Mouse (Mus musculus): Measurements from ENCODE around the gene Calml4. TPM values are rescaled to one million over a fixed set of nuclear protein-coding genes. Genes with fewer than 3 reads are reported as not detected.

Calml4 gene
- total and polyA plus RNA-seq, 3 experiments = 0.11 to 0.15 TPM; not detected in 1

GRCm38 (mm10) chr9:62876966-62877616 lies 19.2 kb downstream of the Calml4 start:
- DNase-seq (ENCODE audit: low spot score) = no peak
- Histone ChIP-seq H3K4me1 (ENCODE audit: insufficient read depth, low read depth, low read length) (peaks cover 3% of the 10 kb centered on the region; the same call in 1 of the 2 replicates), H3K27me3 (ENCODE audit: insufficient read depth, low read length) (peaks cover 5% of the 10 kb centered on the region; the same call in 1 of the 2 replicates), H3K9me3 (replicated peaks) (no peaks in the 10 kb centered on the region), H3K4me3 (ENCODE audit: low read depth, low read length) (no peak overlapping the region), H3K36me3 (replicated peaks) (peaks cover 34% of the 10 kb centered on the region)
- no peak for TF ChIP-seq TAL1 (conservative IDR thresholded peaks at IDR 0.05; ENCODE audit: low read depth, low read length)
- no peak for TF ChIP-seq GATA1 (IDR thresholded peaks at IDR 0.05; ENCODE audit: borderline replicate concordance, low read length)
- no peak for TF ChIP-seq POLR2AphosphoS5 (IDR thresholded peaks at IDR 0.05; ENCODE audit: insufficient replicate concordance, low read depth, low read length)
- no peak for TF ChIP-seq GATA2 (IDR thresholded peaks at IDR 0.05; ENCODE audit: borderline replicate concordance, low read depth, low read length)
- TF ChIP-seq CTCF (IDR thresholded peaks at IDR 0.05; ENCODE audit: low read depth, low read length) = no peak
- no peak for ATAC-seq (ENCODE audit: extremely low read depth, insufficient number of reproducible peaks, low FRiP score, poor library complexity, severe bottlenecking)

GRCm38 (mm10) chr9:62877825-62878224 lies 19.9 kb downstream of the Calml4 start:
- no peak for TF ChIP-seq POLR2AphosphoS5 (IDR thresholded peaks at IDR 0.05; ENCODE audit: insufficient replicate concordance, low read depth, low read length)
- TF ChIP-seq GATA1 (IDR thresholded peaks at IDR 0.05; ENCODE audit: borderline replicate concordance, low read length) = no peak
- TF ChIP-seq GATA2 (IDR thresholded peaks at IDR 0.05; ENCODE audit: borderline replicate concordance, low read depth, low read length) = no peak
- TF ChIP-seq CTCF (IDR thresholded peaks at IDR 0.05; ENCODE audit: low read depth, low read length) = no peak
- TF ChIP-seq TAL1 (conservative IDR thresholded peaks at IDR 0.05; ENCODE audit: low read depth, low read length) = no peak
- Histone ChIP-seq H3K36me3 (replicated peaks) (peaks cover 41% of the 10 kb centered on the region), H3K4me1 (ENCODE audit: insufficient read depth, low read depth, low read length) (peaks cover 3% of the 10 kb centered on the region; the same call in 1 of the 2 replicates), H3K4me3 (ENCODE audit: low read depth, low read length) (no peak overlapping the region), H3K27me3 (ENCODE audit: insufficient read depth, low read length) (0 out of 2 replicates have a peak, but pooled peaks cover 4% of the 10 kb centered on the region), H3K9me3 (replicated peaks) (no peaks in the 10 kb centered on the region)
- no peak for ATAC-seq (ENCODE audit: extremely low read depth, insufficient number of reproducible peaks, low FRiP score, poor library complexity, severe bottlenecking)
- DNase-seq (ENCODE audit: low spot score) = no peak

- DNase-seq (ENCODE audit: low spot score) (no peak), ATAC-seq (ENCODE audit: extremely low read depth, insufficient number of reproducible peaks, low FRiP score, poor library complexity, severe bottlenecking) (no peak)
- H3K27me3 ChIP-seq (ENCODE audit: insufficient read depth, low read length) = 0 out of 2 replicates have a peak, but pooled peaks cover 3% of the 10 kb centered on the region
- TF ChIP-seq POLR2AphosphoS5 (IDR thresholded peaks at IDR 0.05; ENCODE audit: insufficient replicate concordance, low read depth, low read length) = no peak
- no peak for TF ChIP-seq GATA2 (IDR thresholded peaks at IDR 0.05; ENCODE audit: borderline replicate concordance, low read depth, low read length)
- TF ChIP-seq CTCF (IDR thresholded peaks at IDR 0.05; ENCODE audit: low read depth, low read length) = no peak
- TF ChIP-seq TAL1 (conservative IDR thresholded peaks at IDR 0.05; ENCODE audit: low read depth, low read length) = no peak
- TF ChIP-seq GATA1 (IDR thresholded peaks at IDR 0.05; ENCODE audit: borderline replicate concordance, low read length) = no peak
- H3K4me3 ChIP-seq (ENCODE audit: low read depth, low read length) = no peak overlapping the region
- peaks cover 72% of the 10 kb centered on the region for H3K36me3 ChIP-seq (replicated peaks)
- peaks cover 3% of the 10 kb centered on the region; the same call in 1 of the 2 replicates for H3K4me1 ChIP-seq (ENCODE audit: insufficient read depth, low read depth, low read length)
- no peaks in the 10 kb centered on the region for H3K9me3 ChIP-seq (replicated peaks)
Measured at GRCm38 (mm10) chr9:62881871-62882270, 24.0 kb downstream of the Calml4 start.

GRCm38 (mm10) chr9:62894486-62894885 lies 36.6 kb downstream of the Calml4 start:
- H3K4me3 ChIP-seq (ENCODE audit: low read depth, low read length) = no peak overlapping the region

GRCm38 (mm10) chr9:62901736-62902135 lies 43.9 kb downstream of the Calml4 start:
- TF ChIP-seq CTCF (IDR thresholded peaks at IDR 0.05; ENCODE audit: low read depth, low read length) (no peak), POLR2AphosphoS5 (IDR thresholded peaks at IDR 0.05; ENCODE audit: insufficient replicate concordance, low read depth, low read length) (no peak), GATA1 (IDR thresholded peaks at IDR 0.05; ENCODE audit: borderline replicate concordance, low read length) (no peak), TAL1 (conservative IDR thresholded peaks at IDR 0.05; ENCODE audit: low read depth, low read length) (no peak)
- no peak for ATAC-seq (ENCODE audit: extremely low read depth, insufficient number of reproducible peaks, low FRiP score, poor library complexity, severe bottlenecking)
- Histone ChIP-seq H3K27me3 (ENCODE audit: insufficient read depth, low read length) (no peaks in the 10 kb centered on the region), H3K9me3 (replicated peaks) (no peaks in the 10 kb centered on the region), H3K4me1 (ENCODE audit: insufficient read depth, low read depth, low read length) (no peaks in the 10 kb centered on the region), H3K4me3 (ENCODE audit: low read depth, low read length) (no peak overlapping the region), H3K36me3 (replicated peaks) (peaks cover 64% of the 10 kb centered on the region)
- DNase-seq (ENCODE audit: low spot score) = no peak

More at GRCm38 (mm10) chr9:62894486-62894885, 36.6 kb downstream of the Calml4 start:
- TF ChIP-seq GATA2 (IDR thresholded peaks at IDR 0.05; ENCODE audit: borderline replicate concordance, low read depth, low read length) (no peak), POLR2AphosphoS5 (IDR thresholded peaks at IDR 0.05; ENCODE audit: insufficient replicate concordance, low read depth, low read length) (no peak), CTCF (IDR thresholded peaks at IDR 0.05; ENCODE audit: low read depth, low read length) (no peak), TAL1 (conservative IDR thresholded peaks at IDR 0.05; ENCODE audit: low read depth, low read length) (no peak)
- DNase-seq (ENCODE audit: low spot score) (no peak), ATAC-seq (ENCODE audit: extremely low read depth, insufficient number of reproducible peaks, low FRiP score, poor library complexity, severe bottlenecking) (no peak)
- Histone ChIP-seq H3K36me3 (replicated peaks) (peaks cover 71% of the 10 kb centered on the region), H3K27me3 (ENCODE audit: insufficient read depth, low read length) (no peaks in the 10 kb centered on the region), H3K9me3 (replicated peaks) (no peaks in the 10 kb centered on the region), H3K4me1 (ENCODE audit: insufficient read depth, low read depth, low read length) (no peaks in the 10 kb centered on the region)

- no peak overlapping the region for H3K4me3 ChIP-seq (ENCODE audit: low read depth, low read length)
- no peak for ATAC-seq (ENCODE audit: extremely low read depth, insufficient number of reproducible peaks, low FRiP score, poor library complexity, severe bottlenecking)
- DNase-seq (ENCODE audit: low spot score) = no peak
- TF ChIP-seq GATA2 (IDR thresholded peaks at IDR 0.05; ENCODE audit: borderline replicate concordance, low read depth, low read length) (no peak), POLR2AphosphoS5 (IDR thresholded peaks at IDR 0.05; ENCODE audit: insufficient replicate concordance, low read depth, low read length) (no peak), GATA1 (IDR thresholded peaks at IDR 0.05; ENCODE audit: borderline replicate concordance, low read length) (no peak), CTCF (IDR thresholded peaks at IDR 0.05; ENCODE audit: low read depth, low read length) (no peak), TAL1 (conservative IDR thresholded peaks at IDR 0.05; ENCODE audit: low read depth, low read length) (no peak)
- H3K4me1 ChIP-seq (ENCODE audit: insufficient read depth, low read depth, low read length) = no peaks in the 10 kb centered on the region; the same call in 1 of the 2 replicates
- H3K36me3 ChIP-seq (replicated peaks) = peaks cover 61% of the 10 kb centered on the region
- no peaks in the 10 kb centered on the region for H3K9me3 ChIP-seq (replicated peaks)
- H3K27me3 ChIP-seq (ENCODE audit: insufficient read depth, low read length) = no peaks in the 10 kb centered on the region
Measured at GRCm38 (mm10) chr9:62903841-62904240, 46.0 kb downstream of the Calml4 start.
